Mouse (Mus musculus) liver, embryonic 14.5 days (tissue): Measurements from ENCODE around the gene Ptgfrn. TPM values are rescaled to one million over a fixed set of nuclear protein-coding genes. Genes with fewer than 3 reads are reported as not detected.
A peak's percentile ranks its signal among the peaks of the same experiment; 100 is the strongest.

Experiments
- ATAC-seq: fragments of 200-750 bp; cut with Nextera tagmentation; 2 replicates; pipeline ENCODE4 v1.8.0; 2017; ENCODE audit warnings: moderate number of reproducible peaks, mild to moderate bottlenecking, moderate library complexity; ENCODE audit not compliant: insufficient read depth
- DNase-seq, 3 experiments: peaks; one replicate each; pipeline ENCODE4 v3.0.0-alpha.2; 2012 to 2013; ENCODE audit warnings: low read depth in 3 of 3, low spot score in 3 of 3
- H3K27ac ChIP-seq: fragments of 300-500 bp; sonication (generic); 2 replicates; pipeline ENCODE4 v1.5.1; 2014; ENCODE audit warnings: moderate library complexity, mild to moderate bottlenecking, control low read depth, inconsistent platforms
- H3K27me3 ChIP-seq: fragments of 300-500 bp; sonication (generic); 2 replicates; pipeline ENCODE4 v1.6.1; 2014; ENCODE audit warnings: mild to moderate bottlenecking, low read length, moderate library complexity; ENCODE audit not compliant: control insufficient read depth, insufficient read depth
- H3K36me3 ChIP-seq: fragments of 300-500 bp; sonication (generic); replicated peaks from 2 replicates; pipeline ENCODE4 v1.6.1; 2014; ENCODE audit warnings: low read depth; ENCODE audit not compliant: control insufficient read depth, insufficient read depth
- H3K4me1 ChIP-seq, 2 experiments: fragments of 200-500 bp in 1 of 2; fragments of 300-500 bp in 1 of 2; sonication (generic) in 1 of 2; replicated peaks; 2 replicates each; pipeline ENCODE4 v1.6.1; 2012 to 2014; ENCODE audit warnings: antibody characterized with exemption in 1 of 2, inconsistent platforms in 1 of 2, low read length in 1 of 2; ENCODE audit not compliant: control insufficient read depth in 2 of 2, insufficient read depth in 2 of 2
- H3K4me2 ChIP-seq: fragments of 300-500 bp; sonication (generic); 2 replicates; pipeline ENCODE4 v1.6.1; 2014; ENCODE audit warnings: low read depth, mild to moderate bottlenecking, control low read depth, moderate library complexity
- H3K4me3 ChIP-seq, 2 experiments: fragments of 200-500 bp in 1 of 2; fragments of 300-500 bp in 1 of 2; sonication (generic) in 1 of 2; 2 replicates each; pipeline ENCODE4 v1.5.1; 2012 to 2014; ENCODE audit warnings: low read depth in 2 of 2, low read length in 2 of 2, mild to moderate bottlenecking in 2 of 2, control low read depth in 1 of 2, inconsistent platforms in 1 of 2, moderate library complexity in 1 of 2; ENCODE audit not compliant: insufficient read depth in 1 of 2
- H3K9ac ChIP-seq: fragments of 300-500 bp; sonication (generic); replicated peaks from 2 replicates; pipeline ENCODE4 v1.6.1; 2014; ENCODE audit warnings: mild to moderate bottlenecking, control low read depth, moderate library complexity
- H3K9me3 ChIP-seq: fragments of 300-500 bp; sonication (generic); 2 replicates; pipeline ENCODE4 v1.6.1; 2016; ENCODE audit warnings: low read length, mixed read lengths; ENCODE audit not compliant: control insufficient read depth
- CTCF ChIP-seq: IDR thresholded peaks from 2 replicates; pipeline ENCODE4 v1.5.1; 2016; ENCODE audit warnings: antibody characterized with exemption, low read depth, control low read depth
- EP300 ChIP-seq: IDR thresholded peaks from 2 replicates; pipeline ENCODE4 v1.6.1; 2016; ENCODE audit warnings: antibody characterized with exemption, low read depth
- WGBS: fragments of 180-500 bp; shearing (Covaris S2); extraction: QIAGEN DNeasy Blood & Tissue Kit; methylation state at CpG from one replicate; pipeline ENCODE4 v1.1.7; 2014; ENCODE audit not compliant: insufficient replicate concordance; 5-methylcytosine and 5-hydroxymethylcytosine counted together
- polyA plus RNA-seq, 2 experiments: library from polyadenylated mRNA; depleted of rRNA in 1 of 2; stranded (reverse) in 1 of 2; unstranded in 1 of 2; fragments of >200 nt; fragmentation: Nextera tagmentation in 1 of 2; extraction: Ambion mirVana in 1 of 2; gene quantifications; 2 replicates each; pipeline versions ENCODE4 v1.2.1 to v1.2.3; 2012 to 2014

Gene Ptgfrn
- 0.96 and 1.2 TPM in 2 replicates for polyA plus RNA-seq (2012; rRNA removed)
- polyA plus RNA-seq (2014; fragmentation: Nextera tagmentation; extraction: Ambion mirVana), result 0.29 and 0.38 TPM in 2 replicates

DNA sequence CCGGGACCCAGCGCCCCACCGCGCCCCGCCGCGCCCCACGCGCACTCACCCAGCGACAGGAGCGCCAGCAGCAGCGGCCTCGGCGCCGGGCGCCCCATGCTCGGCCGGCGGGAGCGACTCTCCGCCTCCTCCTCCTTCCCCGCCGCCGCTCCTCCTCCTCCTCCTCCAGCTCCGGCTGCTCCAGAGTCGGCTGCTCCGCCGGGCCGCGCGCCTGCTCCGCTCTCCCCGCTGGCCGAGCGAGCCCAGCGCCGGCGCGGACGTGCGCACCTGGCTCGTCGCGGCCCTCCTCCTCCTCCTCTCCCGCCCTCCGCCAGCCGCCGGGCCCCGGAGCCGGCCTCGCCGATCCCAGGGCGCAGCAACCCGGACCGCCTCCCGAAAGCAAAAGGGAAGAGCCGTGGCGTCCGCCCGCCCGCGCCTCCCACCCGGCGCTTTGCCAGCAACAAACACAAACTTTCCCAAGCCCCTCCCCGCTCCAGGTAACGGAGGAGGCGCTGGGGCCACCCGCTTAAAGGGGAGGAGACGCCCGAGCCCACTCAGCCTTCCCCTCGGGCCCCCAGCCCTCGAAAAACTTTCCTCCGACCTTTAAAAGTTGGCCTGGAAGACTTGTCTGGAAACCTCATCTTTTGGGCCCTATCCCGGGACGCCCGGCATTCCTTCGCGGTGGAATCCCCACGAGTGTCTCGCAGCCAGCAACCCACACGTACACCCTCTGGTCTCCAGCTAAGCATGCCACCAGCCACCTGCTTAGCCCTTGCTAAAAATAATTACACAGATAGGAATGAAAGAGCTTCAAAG is at the start of gene Ptgfrn:
Gene Ptgfrn (minus strand): TSS at position 236 of the 795 bp plus-strand sequence.
- Histone ChIP-seq H3K9ac (no peak within 1 kb of the TSS), H3K4me3 (peak within 1 kb of the TSS; percentile 52 to 58), H3K27me3 (peaks cover 30% of the 10 kb centered on the region), H3K27ac (no peak within 1 kb of the TSS), H3K4me2 (peak within 1 kb of the TSS; percentile 51), H3K4me1 (peaks cover 0 to 5% of the 10 kb centered on the region in 2 experiments; a peak in 1 of 4 replicates), H3K9me3 (no peaks in the 10 kb centered on the region), H3K36me3 (no peaks in the 10 kb centered on the region)
- no peak for TF ChIP-seq EP300
- TF ChIP-seq CTCF, result no peak
- DNase-seq, result no peak
- ATAC-seq, result peak; percentile 41; the same call in 1 of the 2 replicates
- WGBS, result 2% methylated on average over 62 of the region's 81 CpGs

DNA sequence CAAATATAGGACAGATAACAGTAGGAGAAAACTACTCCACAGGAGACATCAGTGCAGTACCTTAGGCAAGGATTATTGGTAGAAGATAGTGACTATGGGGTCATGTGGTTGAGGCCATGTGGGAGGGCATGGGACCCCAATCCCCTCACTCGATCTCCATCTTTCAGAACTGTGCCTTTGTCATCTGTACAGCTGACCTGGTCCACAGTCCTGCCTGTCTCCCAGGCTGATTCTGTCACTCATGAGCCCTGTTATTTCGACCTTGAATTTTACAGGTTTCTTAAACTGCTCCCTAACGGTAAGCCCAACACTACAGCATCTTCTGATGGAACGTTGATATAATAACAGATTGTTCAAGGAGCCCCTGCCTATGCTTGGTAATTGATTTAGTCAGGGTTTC is 49.6 kb upstream of the Ptgfrn start:
- H3K27ac ChIP-seq, result no peak overlapping the region
- no peaks in the 10 kb centered on the region for H3K4me1 ChIP-seq
- ATAC-seq (no peak), DNase-seq (no peak)
- no peak overlapping the region for H3K4me3 ChIP-seq
- no peak overlapping the region for H3K9ac ChIP-seq
- H3K9me3 ChIP-seq, result no peaks in the 10 kb centered on the region
- WGBS, result 69% methylated on average over 4 of the region's 4 CpGs
- no peak overlapping the region for H3K4me2 ChIP-seq
- no peaks in the 10 kb centered on the region for H3K36me3 ChIP-seq
- no peaks in the 10 kb centered on the region for H3K27me3 ChIP-seq
- no peak for TF ChIP-seq EP300
- no peak for TF ChIP-seq CTCF

DNA sequence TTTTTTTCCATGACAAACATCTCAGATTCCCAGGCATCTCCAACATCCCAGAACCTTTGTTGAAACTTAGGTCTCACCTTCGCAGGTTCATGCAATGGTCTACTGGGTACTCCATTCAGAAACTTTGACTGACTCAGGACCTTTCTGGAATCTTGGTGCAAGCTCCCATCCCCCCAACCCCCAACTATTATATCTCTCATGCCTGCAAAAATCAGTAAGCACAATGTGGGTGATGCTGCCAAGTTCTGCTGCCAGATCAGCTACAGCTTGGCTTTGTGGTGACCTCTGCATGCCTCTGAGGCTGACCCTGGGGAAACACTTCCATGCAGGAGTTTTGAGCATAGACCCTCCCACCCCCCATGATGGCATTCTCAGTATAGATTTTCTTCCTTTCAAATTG is 44.0 kb upstream of the Ptgfrn start:
- Histone ChIP-seq H3K9me3 (no peaks in the 10 kb centered on the region), H3K27ac (no peak overlapping the region), H3K4me3 (no peak overlapping the region), H3K9ac (no peak overlapping the region), H3K27me3 (no peaks in the 10 kb centered on the region), H3K4me2 (no peak overlapping the region), H3K4me1 (no peaks in the 10 kb centered on the region), H3K36me3 (no peaks in the 10 kb centered on the region)
- WGBS, result 57% methylated on average over 1 of the region's 1 CpGs
- DNase-seq, result no peak
- TF ChIP-seq CTCF (no peak), EP300 (no peak)
- ATAC-seq, result no peak

DNA sequence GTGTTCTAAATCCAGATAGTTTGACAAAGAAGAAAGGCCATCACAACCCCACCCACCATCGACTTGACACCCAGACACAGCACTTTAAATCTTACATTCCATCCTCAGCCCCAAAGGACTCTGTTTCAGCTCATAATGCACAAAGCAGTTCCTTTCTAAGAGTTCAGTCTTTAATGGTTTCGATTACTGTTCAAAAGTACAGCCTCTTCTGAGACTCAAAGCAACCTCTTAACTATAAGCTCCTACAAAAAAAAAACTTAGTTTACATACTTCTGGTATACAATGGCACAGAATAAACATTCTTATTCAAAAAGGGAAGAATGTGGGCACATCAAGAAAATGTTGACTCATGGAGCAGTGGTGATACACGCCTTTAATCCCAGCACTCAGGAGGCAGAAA is 43.3 kb upstream of the Ptgfrn start:
- ATAC-seq, result no peak
- Histone ChIP-seq H3K36me3 (no peaks in the 10 kb centered on the region), H3K27me3 (no peaks in the 10 kb centered on the region), H3K9me3 (no peaks in the 10 kb centered on the region), H3K27ac (no peak overlapping the region), H3K4me3 (no peak overlapping the region), H3K4me2 (no peak overlapping the region), H3K4me1 (no peaks in the 10 kb centered on the region), H3K9ac (no peak overlapping the region)
- no peak for TF ChIP-seq EP300
- no peak for TF ChIP-seq CTCF
- DNase-seq, result no peak
- WGBS, result 50% methylated on average over 3 of the region's 3 CpGs

DNA sequence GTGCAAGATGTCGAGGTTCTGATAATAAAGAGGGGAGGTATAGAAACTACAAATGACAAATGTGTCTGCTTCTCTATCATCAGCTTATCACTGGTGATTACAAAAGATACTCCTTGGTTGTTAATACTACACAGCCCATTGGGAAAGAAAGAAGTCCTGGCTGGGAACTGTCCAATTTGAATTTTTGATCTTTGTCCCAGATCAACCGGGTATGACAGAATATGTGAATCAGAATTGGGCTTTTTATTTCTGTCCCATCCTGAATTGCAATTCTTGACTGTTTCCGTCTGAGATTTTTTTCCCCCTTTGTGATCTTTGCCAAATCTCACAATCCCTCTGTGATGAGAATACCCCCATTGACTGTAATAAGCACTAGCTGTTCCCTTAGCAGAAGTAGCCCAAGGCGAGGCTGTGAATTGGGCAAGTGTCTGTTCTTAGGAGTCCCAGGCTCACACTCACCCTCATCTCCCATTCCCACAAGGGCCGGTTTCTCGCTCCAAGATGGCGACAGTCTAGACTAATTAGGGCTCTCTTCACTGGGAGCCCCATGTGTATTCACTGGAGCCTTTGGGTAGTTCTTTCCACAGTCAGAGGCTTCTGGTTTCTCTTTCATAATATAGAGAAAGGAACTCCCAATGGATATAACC is 36.2 kb upstream of the Ptgfrn start:
- no peak overlapping the region for H3K27ac ChIP-seq
- DNase-seq (no peak), ATAC-seq (no peak)
- H3K4me2 ChIP-seq, result no peak overlapping the region
- 61% methylated on average over 7 of the region's 7 CpGs for WGBS
- no peaks in the 10 kb centered on the region for H3K36me3 ChIP-seq
- no peak overlapping the region for H3K9ac ChIP-seq
- H3K4me1 ChIP-seq, result no peaks in the 10 kb centered on the region
- no peak for TF ChIP-seq CTCF
- no peak for TF ChIP-seq EP300
- no peaks in the 10 kb centered on the region for H3K27me3 ChIP-seq
- no peak overlapping the region for H3K4me3 ChIP-seq
- H3K9me3 ChIP-seq, result no peaks in the 10 kb centered on the region
